Mouse (Mus musculus): Measurements from ENCODE around the gene Flt3.

DNA sequence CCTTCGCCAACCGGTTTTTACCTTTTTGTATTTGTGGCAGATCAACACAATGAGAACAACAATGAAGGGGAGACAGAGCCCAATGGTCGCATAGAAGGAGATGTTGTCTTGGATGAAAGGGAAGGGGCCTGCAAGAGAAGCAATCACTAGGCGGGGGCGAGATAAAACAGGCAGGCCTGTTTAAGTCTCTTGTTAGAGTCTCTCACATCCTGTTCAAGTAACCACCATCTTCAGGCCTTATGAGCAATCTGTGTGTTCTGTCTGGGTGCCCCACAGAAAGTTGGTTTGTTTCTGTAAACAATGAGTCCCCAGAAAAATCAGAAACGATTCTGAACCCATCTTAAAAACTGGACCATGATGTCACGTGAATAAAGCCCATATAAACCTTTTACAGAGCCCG, 45.3 kb downstream of the Flt3 start:
- TF ChIP-seq GATA1 (IDR thresholded peaks at IDR 0.05; ENCODE audit: borderline replicate concordance, low read length) (no peak), FLI1 (IDR thresholded peaks at IDR 0.05; ENCODE audit: low read length) (no peak)
